Comparison of ENCODE assay signal across 10 mouse cellular contexts in the genomic region with DNA sequence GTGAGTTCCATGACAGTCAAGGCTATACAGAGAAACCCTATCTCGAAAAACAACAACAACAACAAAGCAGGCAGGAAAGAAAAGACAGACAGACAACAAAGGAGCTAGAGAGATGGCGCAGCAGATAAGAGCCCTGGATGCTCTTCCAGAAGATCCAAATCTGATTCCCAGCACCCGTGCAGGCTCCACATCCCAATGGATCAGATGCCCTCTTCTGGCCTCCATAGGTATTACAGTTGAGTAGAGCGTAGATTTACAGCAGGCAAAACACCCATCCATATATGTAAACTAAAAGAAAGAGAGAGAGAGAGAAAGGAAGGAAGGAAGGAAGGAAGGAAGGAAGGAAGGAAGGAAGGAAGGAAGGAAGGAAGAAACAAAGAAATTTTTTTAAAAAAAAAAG. TPM values are rescaled to one million over a fixed set of nuclear protein-coding genes. Genes with fewer than 3 reads are reported as not detected.
DNase-seq lines count a peak whose midpoint lies in the region; ATAC-seq lines count a peak whose summit lies in the region.
"Had no signal": no experiment of that assay in that cellular context is flagged by ENCODE, and none has a peak within 500 bp of the region (broad histone marks: within the 10 kb centered on the region; RNA-seq: fewer than 3 reads in every experiment).

No protein-coding gene starts in this region.

- H3K4me2 ChIP-seq in midbrain, embryonic 14.5 days (ENCODE audit: low read length): no peak overlapping the region
- no peak overlapping the region for H3K4me2 ChIP-seq in midbrain, embryonic 13.5 days (replicated peaks)
- H3K4me2 ChIP-seq: midbrain, embryonic 12.5 days had no signal

- H3K27ac ChIP-seq in midbrain, embryonic 14.5 days (replicated peaks; ENCODE audit: low read depth, low read length): no peak overlapping the region
- no peak overlapping the region for H3K27ac ChIP-seq in midbrain, embryonic 13.5 days
- H3K27ac ChIP-seq: midbrain, embryonic 12.5 days had no signal

- H3K9ac ChIP-seq in midbrain, embryonic 14.5 days (replicated peaks; ENCODE audit: low read length): no peak overlapping the region
- no peak overlapping the region for H3K9ac ChIP-seq in midbrain, embryonic 13.5 days (replicated peaks)
- H3K9ac ChIP-seq: midbrain, embryonic 12.5 days had no signal

- no peak for ATAC-seq in midbrain, embryonic 14.5 days (ENCODE audit: low FRiP score, low TSS enrichment)
- no peak for ATAC-seq in midbrain, embryonic 13.5 days

- peak; percentile 51 for DNase-seq in gastrocnemius, adult 18-20 months (ENCODE audit: low spot score)
- no peak for DNase-seq in gastrocnemius, postnatal 25 days
- peak; percentile 62 for DNase-seq in midbrain, embryonic 14.5 days
- peak; percentile 60 to 74 for DNase-seq in cerebellum, postnatal 10 days
- peak; percentile 60 for DNase-seq in retina, postnatal 1 day
- DNase-seq in adrenal gland, adult 18-20 months (ENCODE audit: low spot score in 2 of 2): no peak
- no peak for DNase-seq in spleen, postnatal 4 days (ENCODE audit: low spot score in 2 of 2)

- no peaks in the 10 kb centered on the region for H3K9me3 ChIP-seq in midbrain, embryonic 14.5 days (ENCODE audit: control insufficient read depth, low read length)
- no peaks in the 10 kb centered on the region for H3K9me3 ChIP-seq in midbrain, embryonic 13.5 days
- H3K9me3 ChIP-seq: midbrain, embryonic 12.5 days had no signal

- 49% methylated on average over 4 of the region's 4 CpGs for WGBS in midbrain, embryonic 14.5 days
- WGBS in midbrain, embryonic 13.5 days: 43% methylated on average over 4 of the region's 4 CpGs

- no peaks in the 10 kb centered on the region for H3K36me3 ChIP-seq in midbrain, embryonic 14.5 days (ENCODE audit: control insufficient read depth, insufficient read depth, low read length)
- no peaks in the 10 kb centered on the region for H3K36me3 ChIP-seq in midbrain, embryonic 13.5 days
- H3K36me3 ChIP-seq: midbrain, embryonic 12.5 days had no signal

- H3K4me3 ChIP-seq in midbrain, embryonic 14.5 days (replicated peaks; ENCODE audit: low read depth, low read length): no peak overlapping the region
- no peak overlapping the region for H3K4me3 ChIP-seq in midbrain, embryonic 13.5 days (replicated peaks)
- H3K4me3 ChIP-seq: midbrain, embryonic 12.5 days had no signal

- no peaks in the 10 kb centered on the region for H3K27me3 ChIP-seq in midbrain, embryonic 14.5 days (ENCODE audit: control insufficient read depth, insufficient read depth, low read length)
- no peaks in the 10 kb centered on the region for H3K27me3 ChIP-seq in midbrain, embryonic 13.5 days
- H3K27me3 ChIP-seq: midbrain, embryonic 12.5 days had no signal

- H3K4me1 ChIP-seq in midbrain, embryonic 14.5 days (ENCODE audit: control insufficient read depth, insufficient read depth, low read length): no peaks in the 10 kb centered on the region
- no peaks in the 10 kb centered on the region for H3K4me1 ChIP-seq in midbrain, embryonic 13.5 days (replicated peaks)
- H3K4me1 ChIP-seq: midbrain, embryonic 12.5 days had no signal

RNA-seq across cellular contexts. Expression of gene Gja10, which starts 51.2 kb away (rescaled TPM):
- not detected for total RNA-seq in gastrocnemius, adult 18-20 months (2021)
- not detected for total RNA-seq in gastrocnemius, postnatal 25 days (2021)
- polyA plus RNA-seq in midbrain, embryonic 14.5 days (2014; fragmentation: Nextera tagmentation; extraction: Ambion mirVana): 0.14 TPM in 1 of 2 replicates, not detected in the other
- polyA plus RNA-seq in midbrain, embryonic 13.5 days (2015; fragmentation: Nextera tagmentation; extraction: Ambion mirVana): 0.18 TPM in 1 of 2 replicates, not detected in the other
- not detected for total RNA-seq in adrenal gland, adult 18-20 months (2021)
- polyA plus RNA-seq: midbrain, embryonic 12.5 days; stomach, embryonic 16.5 days had no signal

Comparison
In these comparisons a context has a peak if more than half of its experiments do, and no peak if none do; other contexts are left out.
1. DNase-seq: peak in gastrocnemius, adult 18-20 months (single experiment), midbrain, embryonic 14.5 days (single experiment), cerebellum, postnatal 10 days (2 of 2) and retina, postnatal 1 day (single experiment); none in gastrocnemius, postnatal 25 days (single experiment), adrenal gland, adult 18-20 months (0 of 2) and spleen, postnatal 4 days (0 of 2).